Mouse (Mus musculus): ENCODE measurements around the gene Tfap2e. TPM values are rescaled to one million over a fixed set of nuclear protein-coding genes. Genes with fewer than 3 reads are reported as not detected.

Gene Tfap2e
- polyA plus RNA-seq, 1 experiment from 2014 or later = not detected

GRCm38 (mm10) chr4:126689457-126689856 lies 46.6 kb downstream of the Tfap2e start:
- Histone ChIP-seq H3K9me3 (replicated peaks) (no peaks in the 10 kb centered on the region), H3K9ac (no peak overlapping the region), H3K27me3 (no peaks in the 10 kb centered on the region), H3K36me3 (peaks cover 71% of the 10 kb centered on the region), H3K4me3 (replicated peaks) (no peak overlapping the region), H3K4me1 (replicated peaks) (no peaks in the 10 kb centered on the region), H3K27ac (no peak overlapping the region), H3K4me2 (no peak overlapping the region)
- 75% methylated on average over 2 of the region's 2 CpGs for WGBS (ENCODE audit: insufficient replicate concordance)
- no peak for ATAC-seq (ENCODE audit: low read depth)
- no peak for DNase-seq

GRCm38 (mm10) chr4:126683084-126683483 lies 53.0 kb downstream of the Tfap2e start:
- peak overlapping the region; percentile 75 for H3K27ac ChIP-seq
- peak overlapping the region; percentile 51 for H3K4me2 ChIP-seq
- 68% methylated on average over 3 of the region's 3 CpGs for whole genome bisulfite sequencing (ENCODE audit: insufficient replicate concordance)
- no peak for DNase-seq
- peak overlapping the region; percentile 13 for H3K4me3 ChIP-seq (replicated peaks)
- H3K9me3 ChIP-seq (replicated peaks) = no peaks in the 10 kb centered on the region
- H3K27me3 ChIP-seq = no peaks in the 10 kb centered on the region
- peaks cover 42% of the 10 kb centered on the region for H3K36me3 ChIP-seq
- peak overlapping the region; percentile 33 for H3K9ac ChIP-seq
- ATAC-seq (ENCODE audit: low read depth) = no peak
- H3K4me1 ChIP-seq (replicated peaks) = peaks cover 49% of the 10 kb centered on the region

GRCm38 (mm10) chr4:126682298-126682697 lies 53.7 kb downstream of the Tfap2e start:
- H3K9me3 ChIP-seq (replicated peaks) = no peaks in the 10 kb centered on the region
- peak overlapping the region; percentile 40 for H3K27ac ChIP-seq
- H3K4me1 ChIP-seq (replicated peaks) = peaks cover 52% of the 10 kb centered on the region
- 0 out of 2 replicates have a peak overlapping the region, but pooled peaks have one; percentile 23 for H3K4me3 ChIP-seq (replicated peaks)
- peak overlapping the region; percentile 42 for H3K4me2 ChIP-seq
- ATAC-seq (ENCODE audit: low read depth) = peak; percentile 61
- no peaks in the 10 kb centered on the region for H3K27me3 ChIP-seq
- WGBS (ENCODE audit: insufficient replicate concordance) = 22% methylated on average over 5 of the region's 5 CpGs
- peak; percentile 26 for DNase-seq
- peaks cover 34% of the 10 kb centered on the region for H3K36me3 ChIP-seq
- no peak overlapping the region for H3K9ac ChIP-seq

- peak; percentile 97 for DNase-seq
- WGBS (ENCODE audit: insufficient replicate concordance) = 3% methylated on average over 48 of the region's 48 CpGs
- Histone ChIP-seq H3K9ac (peak within 1 kb of the TSS; percentile 98), H3K27ac (peak within 1 kb of the TSS; percentile 84), H3K9me3 (replicated peaks) (no peaks in the 10 kb centered on the region), H3K4me3 (replicated peaks) (peak within 1 kb of the TSS; percentile 100), H3K36me3 (peaks cover 3% of the 10 kb centered on the region; the same call in 1 of the 2 replicates), H3K4me1 (replicated peaks) (peaks cover 42% of the 10 kb centered on the region), H3K27me3 (peaks cover 3% of the 10 kb centered on the region; the same call in 1 of the 2 replicates), H3K4me2 (peak within 1 kb of the TSS; percentile 88)
- ATAC-seq (ENCODE audit: low read depth) = peak; percentile 92
These were observed 58.7 kb downstream of the Tfap2e start, which contains the start of gene Psmb2 for GRCm38 (mm10) chr4:126677054-126678003. TSS of gene Psmb2 (plus strand) at chr4:126677630.

GRCm38 (mm10) chr4:126667075-126667474 lies 69.0 kb downstream of the Tfap2e start:
- H3K4me3 ChIP-seq (replicated peaks) = no peak overlapping the region
- DNase-seq = no peak
- H3K36me3 ChIP-seq = no peaks in the 10 kb centered on the region
- WGBS (ENCODE audit: insufficient replicate concordance) = 66% methylated on average over 2 of the region's 2 CpGs
- no peak overlapping the region for H3K4me2 ChIP-seq
- H3K9me3 ChIP-seq (replicated peaks) = 0 out of 2 replicates have a peak, but pooled peaks cover 4% of the 10 kb centered on the region
- no peaks in the 10 kb centered on the region for H3K27me3 ChIP-seq
- no peak for ATAC-seq (ENCODE audit: low read depth)
- H3K4me1 ChIP-seq (replicated peaks) = no peaks in the 10 kb centered on the region
- no peak overlapping the region for H3K27ac ChIP-seq
- no peak overlapping the region for H3K9ac ChIP-seq

Other genes starting within 250 kb of the Tfap2e start
- 0.14 and 0.17 TPM in 2 replicates for gene Ago4, start 202.8 kb downstream of the Tfap2e start, polyA plus RNA-seq (2015; fragmentation: Nextera tagmentation; extraction: Ambion mirVana)
- gene Clspn, start 179.3 kb downstream of the Tfap2e start, polyA plus RNA-seq (2015; fragmentation: Nextera tagmentation; extraction: Ambion mirVana) = 48.1 and 52.9 TPM in 2 replicates
- 0.30 and 0.39 TPM in 2 replicates for gene 5730409E04Rik, start 126.4 kb downstream of the Tfap2e start, polyA plus RNA-seq (2015; fragmentation: Nextera tagmentation; extraction: Ambion mirVana)
- 355 and 356 TPM in 2 replicates for gene Psmb2, start 58.6 kb downstream of the Tfap2e start, polyA plus RNA-seq (2015; fragmentation: Nextera tagmentation; extraction: Ambion mirVana)
- gene Ncdn, start 17.2 kb upstream of the Tfap2e start, polyA plus RNA-seq (2015; fragmentation: Nextera tagmentation; extraction: Ambion mirVana) = 8.8 and 10.5 TPM in 2 replicates
- 6.4 and 7.6 TPM in 2 replicates for gene AU040320, start 17.3 kb upstream of the Tfap2e start, polyA plus RNA-seq (2015; fragmentation: Nextera tagmentation; extraction: Ambion mirVana)
- gene Zmym4, start 231.9 kb upstream of the Tfap2e start, polyA plus RNA-seq (2015; fragmentation: Nextera tagmentation; extraction: Ambion mirVana) = 4.0 and 4.4 TPM in 2 replicates

Measured in liver, embryonic 13.5 days (tissue).